In genomic region chr3:144603558-144603957, GRCm38 (mm10) we compare ENCODE assay signal across 25 mouse cellular contexts. TPM values are rescaled to one million over a fixed set of nuclear protein-coding genes. Genes with fewer than 3 reads are reported as not detected.
DNase-seq lines count a peak whose midpoint lies in the region; ATAC-seq lines count a peak whose summit lies in the region.
"Had no signal": no experiment of that assay in that cellular context is flagged by ENCODE, and none has a peak within 500 bp of the region (broad histone marks: within the 10 kb centered on the region; RNA-seq: fewer than 3 reads in every experiment).

No protein-coding gene starts in this region.

- H3K9me3 ChIP-seq in heart, embryonic 10.5 days: no peaks in the 10 kb centered on the region
- H3K9me3 ChIP-seq: embryonic facial prominence, embryonic 13.5 days; heart, embryonic 15.5 days; kidney, embryonic 15.5 days; limb, embryonic 13.5 days; midbrain, embryonic 10.5 days; neural tube, embryonic 13.5 days had no signal

- peaks cover 20% of the 10 kb centered on the region; the same call in 1 of the 2 replicates for H3K36me3 ChIP-seq in heart, embryonic 10.5 days

- ATAC-seq in megakaryocyte progenitor cell, adult 5-6 weeks (replicated peaks; ENCODE audit: poor library complexity): 0 out of 2 replicates have a peak, but pooled peaks have one; percentile 29
- ATAC-seq: forebrain, postnatal 0 days had no signal

- no peaks in the 10 kb centered on the region for H3K27me3 ChIP-seq in heart, embryonic 10.5 days (ENCODE audit: insufficient read depth, poor library complexity, severe bottlenecking)
- H3K27me3 ChIP-seq: embryonic facial prominence, embryonic 13.5 days; heart, embryonic 15.5 days; kidney, embryonic 15.5 days; limb, embryonic 13.5 days; neural tube, embryonic 13.5 days had no signal

- no peak for DNase-seq in heart, embryonic 10.5 days (ENCODE audit: low spot score)
- DNase-seq in heart, postnatal 4 days: no peak
- peak; percentile 59 for DNase-seq in 3T3-L1 (ENCODE audit: low read depth, low spot score)
- peak; percentile 37 for DNase-seq in adipocyte (ENCODE audit: low spot score)
- DNase-seq in layer of hippocampus, adult 8-10 months (ENCODE audit: low spot score in 2 of 2): no peak
- no peak for DNase-seq in thymus, postnatal 14 days
- DNase-seq: adrenal gland, postnatal 10 days; cerebellum, adult 11-12 months; cerebellum, adult 9-11 months; forebrain, postnatal 0 days; heart, postnatal 36 days; kidney, adult 18-20 months; kidney, postnatal 25 days; lung, postnatal 4 days; right cerebral cortex, postnatal 4 days had no signal

- WGBS in heart, embryonic 10.5 days: 81% methylated on average over 3 of the region's 3 CpGs

- H3K27ac ChIP-seq in heart, embryonic 10.5 days: 0 out of 2 replicates have a peak overlapping the region, but pooled peaks have one; percentile 42
- H3K27ac ChIP-seq: embryonic facial prominence, embryonic 13.5 days; heart, embryonic 15.5 days; hindbrain, embryonic 14.5 days; kidney, embryonic 15.5 days; layer of hippocampus, adult 2 months; limb, embryonic 13.5 days; midbrain, embryonic 10.5 days; neural tube, embryonic 13.5 days had no signal

- H3K4me3 ChIP-seq in heart, embryonic 10.5 days: no peak overlapping the region
- H3K4me3 ChIP-seq: embryonic facial prominence, embryonic 13.5 days; erythroblast, embryonic 14.5 days; heart, embryonic 15.5 days; kidney, embryonic 15.5 days; layer of hippocampus, adult 2 months; limb, embryonic 13.5 days; midbrain, embryonic 10.5 days; neural tube, embryonic 13.5 days had no signal

- peaks cover 15% of the 10 kb centered on the region for H3K4me1 ChIP-seq in heart, embryonic 10.5 days
- H3K4me1 ChIP-seq: embryonic facial prominence, embryonic 13.5 days had no signal

RNA-seq across cellular contexts. Expression of gene Selenof, which starts 33.5 kb away (rescaled TPM):
- polyA plus RNA-seq in heart, embryonic 10.5 days (2016; fragmentation: Nextera tagmentation; extraction: Ambion mirVana): 459 and 498 TPM in 2 replicates
- 100 to 1,000 TPM; 224 to 252 TPM for total RNA-seq in heart, postnatal 4 days (2021)
- 542 and 574 TPM in 2 replicates for total RNA-seq in megakaryocyte progenitor cell, adult 5-6 weeks (2015)
- 723 and 819 TPM in 2 replicates for total RNA-seq in megakaryocyte progenitor cell, adult 5-6 weeks (2017)
- total RNA-seq in layer of hippocampus, adult 8-10 months (2022): 100 to 1,000 TPM; 226 to 234 (median 231) TPM

RNA-seq across cellular contexts. Expression of gene Hs2st1, which starts 33.6 kb away (rescaled TPM):
- polyA plus RNA-seq in heart, embryonic 10.5 days (2016; fragmentation: Nextera tagmentation; extraction: Ambion mirVana): 8.6 and 14.0 TPM in 2 replicates
- total RNA-seq in heart, postnatal 4 days (2021): 10 to 100 TPM; 20.8 to 23.2 TPM
- total RNA-seq in megakaryocyte progenitor cell, adult 5-6 weeks (2015): 14.2 and 15.7 TPM in 2 replicates
- total RNA-seq in megakaryocyte progenitor cell, adult 5-6 weeks (2017): 11.8 and 14.7 TPM in 2 replicates
- total RNA-seq in layer of hippocampus, adult 8-10 months (2022): 10 to 100 TPM; 35.0 to 45.5 (median 39.9) TPM

Comparison
In these comparisons a context has a peak if more than half of its experiments do, and no peak if none do; other contexts are left out.
1. DNase-seq: peak in 3T3-L1 (single experiment) and adipocyte (single experiment); none in heart, embryonic 10.5 days (single experiment), heart, postnatal 4 days (single experiment), layer of hippocampus, adult 8-10 months (0 of 2) and thymus, postnatal 14 days (single experiment).